Mouse (Mus musculus) hindbrain, postnatal 0 days (tissue): Measurements from ENCODE around the gene Tas2r106. TPM values are rescaled to one million over a fixed set of nuclear protein-coding genes. Genes with fewer than 3 reads are reported as not detected.
A peak's percentile ranks its signal among the peaks of the same experiment; 100 is the strongest.

ENCODE experiments used
- ATAC-seq: fragments of 200-750 bp; cut with Nextera tagmentation; 2 replicates; pipeline ENCODE4 v1.8.0; 2017; ENCODE audit warnings: mild to moderate bottlenecking, moderate TSS enrichment, moderate library complexity
- DNase-seq: peaks from one replicate; pipeline ENCODE4 v3.0.0-alpha.2; 2015; ENCODE audit warnings: low spot score
- H3K27ac ChIP-seq: fragments of 300-500 bp; sonication (generic); 2 replicates; pipeline ENCODE4 v1.5.1; 2014; ENCODE audit warnings: mild to moderate bottlenecking
- H3K27me3 ChIP-seq: fragments of 300-500 bp; sonication (generic); 2 replicates; pipeline ENCODE4 v1.6.1; 2014; ENCODE audit warnings: low read length, mixed read lengths; ENCODE audit not compliant: insufficient read depth
- H3K36me3 ChIP-seq: fragments of 300-500 bp; sonication (generic); 2 replicates; pipeline ENCODE4 v1.6.1; 2014; ENCODE audit warnings: low read length, mixed read lengths; ENCODE audit not compliant: insufficient read depth
- H3K4me1 ChIP-seq: fragments of 300-500 bp; sonication (generic); 2 replicates; pipeline ENCODE4 v1.6.1; 2014; ENCODE audit warnings: antibody characterized with exemption, low read length, mixed read lengths; ENCODE audit not compliant: insufficient read depth
- H3K4me2 ChIP-seq: fragments of 300-500 bp; sonication (generic); 2 replicates; pipeline ENCODE4 v1.6.1; 2014; ENCODE audit warnings: low read depth, mild to moderate bottlenecking, low read length, moderate library complexity, mixed read lengths
- H3K4me3 ChIP-seq: fragments of 300-500 bp; sonication (generic); 2 replicates; pipeline ENCODE4 v1.5.1; 2014; ENCODE audit warnings: low read length
- H3K9ac ChIP-seq: fragments of 300-500 bp; sonication (generic); replicated peaks from 2 replicates; pipeline ENCODE4 v1.6.1; 2014; ENCODE audit warnings: mild to moderate bottlenecking, low read length, moderate library complexity, mixed read lengths
- H3K9me3 ChIP-seq: fragments of 300-500 bp; sonication (generic); 2 replicates; pipeline ENCODE4 v1.6.1; 2016; ENCODE audit warnings: low read length, mixed read lengths
- CTCF ChIP-seq: IDR thresholded peaks from 2 replicates; pipeline ENCODE4 v1.5.1; 2016; ENCODE audit warnings: antibody characterized with exemption, control low read depth, low read depth
- WGBS: fragments of 180-500 bp; shearing (Covaris S2); extraction: QIAGEN DNeasy Blood & Tissue Kit; methylation state at CpG from one replicate; pipeline ENCODE4 v1.1.7; 2014; 5-methylcytosine and 5-hydroxymethylcytosine counted together
- polyA plus RNA-seq: library from polyadenylated mRNA; unstranded; fragments of >200 nt; fragmentation: Nextera tagmentation; extraction: Ambion mirVana; gene quantifications from 2 replicates; pipeline ENCODE4 v1.2.1, GENCODE M21; 2015
- total RNA-seq: library from RNA; depleted of rRNA; stranded (reverse); fragments of >200 nt; gene quantifications from 2 replicates; pipeline ENCODE4 v1.2.3, GENCODE M21; 2014; rRNA removed

Gene Tas2r106
- total RNA-seq (not detected in 2 replicates), polyA plus RNA-seq (not detected in 2 replicates)

- H3K36me3 ChIP-seq: no peaks in the 10 kb centered on the region
These were observed at the start of gene Tas2r106 for GRCm38 (mm10) chr6:131678786-131679185. Gene Tas2r106 (minus strand): TSS chr6:131678886.

DNA sequence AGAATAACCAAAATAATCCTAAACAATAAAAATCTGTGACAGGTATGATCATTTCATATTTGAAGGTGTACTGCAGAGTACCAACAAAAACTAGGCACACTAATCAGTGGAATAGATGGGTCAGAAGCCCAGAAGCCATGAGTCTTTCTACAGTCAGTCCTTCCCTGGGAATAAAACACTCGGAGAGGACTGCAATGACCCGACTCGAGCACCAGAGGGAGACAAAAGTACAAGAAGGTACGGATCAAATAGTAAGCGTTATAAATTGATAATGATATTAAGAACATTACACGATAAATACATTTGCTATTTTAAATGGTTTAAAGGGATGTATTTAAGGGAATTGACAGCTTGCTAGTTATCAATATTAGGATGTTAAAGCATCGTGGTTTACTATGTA is 34.1 kb upstream of the Tas2r106 start:
- 58% methylated on average over 7 of the region's 7 CpGs for WGBS
- Histone ChIP-seq H3K36me3 (no peaks in the 10 kb centered on the region), H3K9ac (no peak overlapping the region), H3K27ac (no peak overlapping the region), H3K4me3 (no peak overlapping the region), H3K4me1 (no peaks in the 10 kb centered on the region), H3K27me3 (no peaks in the 10 kb centered on the region), H3K4me2 (no peak overlapping the region), H3K9me3 (peaks cover 10% of the 10 kb centered on the region; the same call in 1 of the 2 replicates)
- ATAC-seq (no peak), DNase-seq (peak; percentile 1)
- peak; percentile 27; the same call in 1 of the 2 replicates for TF ChIP-seq CTCF

More at GRCm38 (mm10) chr6:131678786-131679185, at the start of gene Tas2r106:
- H3K4me1 ChIP-seq: no peaks in the 10 kb centered on the region
- no peak within 1 kb of the TSS for H3K4me2 ChIP-seq
- no peak within 1 kb of the TSS for H3K9ac ChIP-seq
- ATAC-seq: no peak
- H3K27me3 ChIP-seq: no peaks in the 10 kb centered on the region
- H3K4me3 ChIP-seq: no peak within 1 kb of the TSS
- DNase-seq: no peak
- no peak within 1 kb of the TSS for H3K27ac ChIP-seq
- no peak for TF ChIP-seq CTCF
- 74% methylated on average over 3 of the region's 3 CpGs for WGBS
- no peaks in the 10 kb centered on the region; the same call in none of the 2 replicates for H3K9me3 ChIP-seq

- DNase-seq (no peak), ATAC-seq (no peak)
- Histone ChIP-seq H3K4me2 (no peak within 1 kb of the TSS), H3K36me3 (no peaks in the 10 kb centered on the region), H3K4me3 (no peak within 1 kb of the TSS), H3K27ac (no peak within 1 kb of the TSS), H3K9me3 (peaks cover 2% of the 10 kb centered on the region; the same call in 1 of the 2 replicates), H3K27me3 (no peaks in the 10 kb centered on the region), H3K9ac (no peak within 1 kb of the TSS), H3K4me1 (no peaks in the 10 kb centered on the region)
- no peak for TF ChIP-seq CTCF
These were observed 11.3 kb upstream of the Tas2r106 start, which contains the start of gene Tas2r114 for GRCm38 (mm10) chr6:131689963-131690362. Gene Tas2r114 (minus strand): TSS chr6:131690063.

- no peaks in the 10 kb centered on the region for H3K36me3 ChIP-seq
- H3K4me2 ChIP-seq: no peak within 1 kb of the TSS
- 67% methylated on average over 1 of the region's 1 CpGs for WGBS
- H3K4me3 ChIP-seq: no peak within 1 kb of the TSS
- no peaks in the 10 kb centered on the region for H3K27me3 ChIP-seq
- no peak for TF ChIP-seq CTCF
- no peak within 1 kb of the TSS for H3K27ac ChIP-seq
- peaks cover 2% of the 10 kb centered on the region; the same call in 1 of the 2 replicates for H3K9me3 ChIP-seq
- H3K4me1 ChIP-seq: no peaks in the 10 kb centered on the region
- ATAC-seq (no peak), DNase-seq (no peak)
- H3K9ac ChIP-seq: no peak within 1 kb of the TSS
These were observed 8.7 kb upstream of the Tas2r106 start, which contains the start of gene Tas2r105 for GRCm38 (mm10) chr6:131687395-131687794. Gene Tas2r105 (minus strand): TSS chr6:131687495.

DNA sequence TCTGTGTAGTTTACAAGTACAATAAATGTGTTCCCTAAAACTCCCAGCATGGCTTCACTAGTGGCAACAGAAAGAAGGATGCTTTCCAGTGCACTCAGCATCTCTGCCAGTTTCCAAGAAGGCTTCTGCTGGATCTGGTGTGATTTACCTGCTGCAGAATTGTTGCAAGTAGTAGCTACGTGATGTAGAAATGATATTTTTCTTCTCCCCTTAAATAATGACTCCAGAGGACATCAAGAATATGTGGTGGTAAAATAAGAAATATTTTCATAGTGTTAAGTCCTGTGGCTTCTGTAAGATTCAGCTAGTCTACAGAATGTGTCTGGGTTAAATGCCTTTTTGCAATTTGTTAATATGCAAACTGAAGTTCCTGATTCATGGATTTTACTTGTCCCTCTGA is 7.0 kb upstream of the Tas2r106 start, which contains the start of gene Tas2r104:
Gene Tas2r104 (minus strand): TSS at position 101 of the 400 bp plus-strand sequence.
- Histone ChIP-seq H3K9me3 (peaks cover 2% of the 10 kb centered on the region; the same call in 1 of the 2 replicates), H3K4me2 (no peak within 1 kb of the TSS), H3K4me1 (no peaks in the 10 kb centered on the region), H3K9ac (no peak within 1 kb of the TSS), H3K4me3 (no peak within 1 kb of the TSS), H3K36me3 (no peaks in the 10 kb centered on the region), H3K27ac (no peak within 1 kb of the TSS), H3K27me3 (no peaks in the 10 kb centered on the region)
- DNase-seq (no peak), ATAC-seq (no peak)
- 76% methylated on average over 1 of the region's 1 CpGs for WGBS
- no peak for TF ChIP-seq CTCF

GRCm38 (mm10) chr6:131660049-131660448 is 18.6 kb downstream of the Tas2r106 start, which contains the start of gene Tas2r107:
Gene Tas2r107 (minus strand): TSS chr6:131660149.
- Histone ChIP-seq H3K4me3 (no peak within 1 kb of the TSS), H3K27ac (no peak within 1 kb of the TSS), H3K4me2 (no peak within 1 kb of the TSS), H3K36me3 (no peaks in the 10 kb centered on the region), H3K27me3 (no peaks in the 10 kb centered on the region), H3K4me1 (no peaks in the 10 kb centered on the region), H3K9me3 (0 out of 2 replicates have a peak, but pooled peaks cover 9% of the 10 kb centered on the region), H3K9ac (no peak within 1 kb of the TSS)
- TF ChIP-seq CTCF: no peak
- DNase-seq (no peak), ATAC-seq (no peak)

- DNase-seq: no peak
- whole genome bisulfite sequencing: 81% methylated on average over 3 of the region's 3 CpGs
- H3K4me3 ChIP-seq: no peak within 1 kb of the TSS
These were observed 47.9 kb downstream of the Tas2r106 start, which contains the start of gene Tas2r130 for GRCm38 (mm10) chr6:131630812-131631211. Gene Tas2r130 (minus strand): TSS chr6:131630912.

More at GRCm38 (mm10) chr6:131630812-131631211, 47.9 kb downstream of the Tas2r106 start, which contains the start of gene Tas2r130:
- H3K36me3 ChIP-seq: no peaks in the 10 kb centered on the region
- H3K4me1 ChIP-seq: no peaks in the 10 kb centered on the region
- H3K27ac ChIP-seq: no peak within 1 kb of the TSS
- ATAC-seq: no peak
- no peak within 1 kb of the TSS for H3K4me2 ChIP-seq
- no peaks in the 10 kb centered on the region for H3K27me3 ChIP-seq
- no peak for TF ChIP-seq CTCF
- no peak within 1 kb of the TSS for H3K9ac ChIP-seq
- peaks cover 10% of the 10 kb centered on the region; the same call in 1 of the 2 replicates for H3K9me3 ChIP-seq

Other genes with a start within 250 kb of the Tas2r106 start
- gene 5430401F13Rik, start 192.5 kb downstream of the Tas2r106 start, total RNA-seq: not detected in 2 replicates
- not detected in 2 replicates for gene 5430401F13Rik, start 192.5 kb downstream of the Tas2r106 start, polyA plus RNA-seq
- not detected in 2 replicates for gene Gm6619, start 192.5 kb downstream of the Tas2r106 start, total RNA-seq
- gene Gm6619, start 192.5 kb downstream of the Tas2r106 start, polyA plus RNA-seq: not detected in 2 replicates
- not detected in 2 replicates for gene Tas2r130, start 48.0 kb downstream of the Tas2r106 start, total RNA-seq
- not detected in 2 replicates for gene Tas2r130, start 48.0 kb downstream of the Tas2r106 start, polyA plus RNA-seq
- gene Tas2r107, start 18.7 kb downstream of the Tas2r106 start, total RNA-seq: not detected in 2 replicates
- gene Tas2r107, start 18.7 kb downstream of the Tas2r106 start, polyA plus RNA-seq: not detected in 2 replicates
- not detected in 2 replicates for gene Tas2r104, start 6.9 kb upstream of the Tas2r106 start, total RNA-seq
- not detected in 2 replicates for gene Tas2r104, start 6.9 kb upstream of the Tas2r106 start, polyA plus RNA-seq
- gene Tas2r105, start 8.6 kb upstream of the Tas2r106 start, total RNA-seq: not detected in 2 replicates
- gene Tas2r105, start 8.6 kb upstream of the Tas2r106 start, polyA plus RNA-seq: not detected in 2 replicates
- gene Tas2r114, start 11.2 kb upstream of the Tas2r106 start, total RNA-seq: not detected in 2 replicates
- gene Tas2r114, start 11.2 kb upstream of the Tas2r106 start, polyA plus RNA-seq: not detected in 2 replicates